Mouse (Mus musculus): ENCODE measurements around the gene Ube2i.

Ube2i gene

GRCm38 (mm10) chr17:25274571-25275346, at the start of gene Ube2i:
Ube2i (minus strand) TSS chr17:25274622.
- DNase-seq (ENCODE audit: low spot score in 2 of 2): no peak

GRCm38 (mm10) chr17:25322930-25323329, 48.5 kb upstream of the Ube2i start:
- DNase-seq (ENCODE audit: low spot score in 2 of 2): no peak

- DNase-seq (ENCODE audit: low spot score in 2 of 2): no peak
Observed at GRCm38 (mm10) chr17:25320819-25321218, 46.4 kb upstream of the Ube2i start.

GRCm38 (mm10) chr17:25318354-25318753, 43.9 kb upstream of the Ube2i start, which contains the start of gene Prss29:
Prss29 (plus strand) TSS chr17:25318654.
- DNase-seq (ENCODE audit: low spot score in 2 of 2): no peak

GRCm38 (mm10) chr17:25308346-25308745, 33.9 kb upstream of the Ube2i start, which contains the start of gene Prss28:
Prss28 (plus strand) TSS chr17:25308646.
- DNase-seq (ENCODE audit: low spot score in 2 of 2): no peak

- no peak for DNase-seq (ENCODE audit: low spot score in 2 of 2)
Observed at GRCm38 (mm10) chr17:25298094-25298493, 23.7 kb upstream of the Ube2i start, which contains the start of gene Prss34. Prss34 (plus strand) TSS chr17:25298394.

GRCm38 (mm10) chr17:25294111-25294510, 19.7 kb upstream of the Ube2i start:
- DNase-seq (ENCODE audit: low spot score in 2 of 2): no peak

GRCm38 (mm10) chr17:25293495-25293894, 19.1 kb upstream of the Ube2i start:
- no peak for DNase-seq (ENCODE audit: low spot score in 2 of 2)

- no peak for DNase-seq (ENCODE audit: low spot score in 2 of 2)
Observed at GRCm38 (mm10) chr17:25290411-25290810, 16.0 kb upstream of the Ube2i start.

- peak in 1 of 2 experiments; percentile 38 for DNase-seq (ENCODE audit: low spot score in 2 of 2)
Observed at GRCm38 (mm10) chr17:25288842-25289241, 14.4 kb upstream of the Ube2i start.

- peak in 1 of 2 experiments; percentile 30 for DNase-seq (ENCODE audit: low spot score in 2 of 2)
Observed at GRCm38 (mm10) chr17:25285033-25285432, 10.6 kb upstream of the Ube2i start.

- DNase-seq (ENCODE audit: low spot score in 2 of 2): no peak
Observed at GRCm38 (mm10) chr17:25282133-25282532, 7.7 kb upstream of the Ube2i start.

GRCm38 (mm10) chr17:25275833-25276232, 1.4 kb upstream of the Ube2i start:
- no peak for DNase-seq (ENCODE audit: low spot score in 2 of 2)

GRCm38 (mm10) chr17:25273706-25274501, 518 bp downstream of the Ube2i start:
- DNase-seq (ENCODE audit: low spot score in 2 of 2): peak; percentile 91 to 94

- DNase-seq (ENCODE audit: low spot score in 2 of 2): peak; percentile 80 to 89
Observed at GRCm38 (mm10) chr17:25272951-25273705, 1.3 kb downstream of the Ube2i start.

GRCm38 (mm10) chr17:25272326-25272725, 2.1 kb downstream of the Ube2i start:
- DNase-seq (ENCODE audit: low spot score in 2 of 2): no peak

- no peak for DNase-seq (ENCODE audit: low spot score in 2 of 2)
Observed at GRCm38 (mm10) chr17:25270795-25271335, 3.6 kb downstream of the Ube2i start.

- DNase-seq (ENCODE audit: low spot score in 2 of 2): no peak
Observed at GRCm38 (mm10) chr17:25264453-25264852, 10.0 kb downstream of the Ube2i start.

GRCm38 (mm10) chr17:25257804-25258261, 16.6 kb downstream of the Ube2i start:
- DNase-seq (ENCODE audit: low spot score in 2 of 2): no peak

- DNase-seq (ENCODE audit: low spot score in 2 of 2): no peak
Observed at GRCm38 (mm10) chr17:25256140-25256754, 18.2 kb downstream of the Ube2i start, which contains the start of gene Baiap3. Baiap3 (minus strand) TSS chr17:25256364.

- DNase-seq (ENCODE audit: low spot score in 2 of 2): no peak
Observed at GRCm38 (mm10) chr17:25255110-25255509, 19.3 kb downstream of the Ube2i start.

Measured in frontal cortex, postnatal 10 days (tissue).